Mouse (Mus musculus) neural tube, embryonic 14.5 days (tissue): Measurements from ENCODE around the gene Cnnm3. TPM values are rescaled to one million over a fixed set of nuclear protein-coding genes. Genes with fewer than 3 reads are reported as not detected.

Experiments
- ATAC-seq: fragments of 200-750 bp; cut with Nextera tagmentation; 2 replicates; pipeline ENCODE4 v1.8.0; 2017; ENCODE audit warnings: low read depth, mild to moderate bottlenecking, moderate TSS enrichment, moderate library complexity
- H3K27ac ChIP-seq: fragments of 300-500 bp; sonication (generic); 2 replicates; pipeline ENCODE4 v1.5.1; 2014; ENCODE audit warnings: low read depth, mild to moderate bottlenecking, control low read depth, low read length, moderate library complexity, mixed read lengths
- H3K27me3 ChIP-seq: fragments of 300-500 bp; sonication (generic); 2 replicates; pipeline ENCODE4 v1.6.1; 2014; ENCODE audit warnings: low read length; ENCODE audit not compliant: control insufficient read depth, insufficient read depth
- H3K36me3 ChIP-seq: fragments of 300-500 bp; sonication (generic); 2 replicates; pipeline ENCODE4 v1.6.1; 2014; ENCODE audit warnings: low read length, mixed read lengths; ENCODE audit not compliant: control insufficient read depth, insufficient read depth
- H3K4me1 ChIP-seq: fragments of 300-500 bp; sonication (generic); 2 replicates; pipeline ENCODE4 v1.6.1; 2014; ENCODE audit warnings: low read length; ENCODE audit not compliant: control insufficient read depth, insufficient read depth
- H3K4me2 ChIP-seq: fragments of 300-500 bp; sonication (generic); 2 replicates; pipeline ENCODE4 v1.6.1; 2014; ENCODE audit warnings: mild to moderate bottlenecking, low read depth, low read length, control low read depth
- H3K4me3 ChIP-seq: fragments of 300-500 bp; sonication (generic); 2 replicates; pipeline ENCODE4 v1.5.1; 2014; ENCODE audit warnings: low read depth, low read length, control low read depth, mixed read lengths
- H3K9ac ChIP-seq: fragments of 300-500 bp; sonication (generic); replicated peaks from 2 replicates; pipeline ENCODE4 v1.6.1; 2014; ENCODE audit warnings: low read depth, mild to moderate bottlenecking, control low read depth, low read length, mixed read lengths
- H3K9me3 ChIP-seq: fragments of 300-500 bp; sonication (generic); 2 replicates; pipeline ENCODE4 v1.6.1; 2016; ENCODE audit warnings: low read length; ENCODE audit not compliant: control insufficient read depth
- WGBS: fragments of 180-500 bp; shearing (Covaris S2); extraction: QIAGEN DNeasy Blood & Tissue Kit; methylation state at CpG from one replicate; pipeline ENCODE4 v1.1.7; 2014; 5-methylcytosine and 5-hydroxymethylcytosine counted together
- polyA plus RNA-seq: library from polyadenylated mRNA; unstranded; fragments of >200 nt; fragmentation: Nextera tagmentation; extraction: Ambion mirVana; gene quantifications from 2 replicates; pipeline ENCODE4 v1.2.1, GENCODE M21; 2014

Cnnm3 gene
- polyA plus RNA-seq, 1 experiment from 2014 or later = 9.4 TPM

DNA sequence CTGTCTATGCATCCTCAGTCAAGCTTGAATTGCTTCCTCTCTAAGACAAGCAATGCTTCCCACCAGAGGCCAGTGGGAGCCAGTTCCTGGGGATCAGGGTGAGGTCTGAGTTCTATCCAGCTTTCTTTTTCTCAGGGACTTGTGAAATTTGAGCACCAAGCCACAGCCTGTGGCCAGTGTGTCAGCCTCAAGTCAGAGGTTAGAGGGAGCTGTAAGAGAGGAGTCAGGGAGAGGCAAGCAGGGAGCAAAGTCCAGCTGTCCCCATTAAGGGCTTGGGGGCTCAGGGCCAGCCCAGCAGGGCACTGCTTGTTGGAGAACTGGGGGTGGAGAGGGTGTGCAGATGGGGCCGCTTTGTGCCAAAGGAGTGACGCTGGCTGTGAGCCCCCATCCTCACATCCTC, 51.5 kb downstream of the Cnnm3 start:
- Histone ChIP-seq H3K4me3 (no peak overlapping the region), H3K9me3 (no peaks in the 10 kb centered on the region), H3K4me1 (peaks cover 9% of the 10 kb centered on the region), H3K27ac (no peak overlapping the region), H3K4me2 (no peak overlapping the region), H3K36me3 (no peaks in the 10 kb centered on the region), H3K9ac (no peak overlapping the region), H3K27me3 (no peaks in the 10 kb centered on the region)
- ATAC-seq = no peak
- 89% methylated on average over 2 of the region's 2 CpGs for WGBS

DNA sequence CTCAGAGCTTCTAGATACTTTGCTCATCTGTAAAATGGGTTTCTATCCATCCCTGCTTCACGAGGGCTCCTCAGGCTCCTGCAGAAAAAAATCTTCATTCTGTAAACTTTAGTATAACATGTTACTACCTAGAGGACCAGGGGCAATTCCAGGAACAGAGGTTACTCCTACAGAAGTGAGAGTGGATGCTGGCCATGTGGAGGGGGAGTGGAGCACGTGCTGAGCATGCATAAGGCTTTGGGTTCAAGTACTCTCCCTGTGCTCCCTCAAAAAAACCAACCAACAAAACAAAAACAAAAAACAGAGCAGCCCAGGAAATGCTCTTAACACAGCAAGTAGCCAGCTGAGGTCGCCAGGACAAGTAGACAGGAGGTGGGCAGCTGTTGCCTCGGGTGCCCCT, 52.0 kb downstream of the Cnnm3 start:
- Histone ChIP-seq H3K27me3 (no peaks in the 10 kb centered on the region), H3K9me3 (no peaks in the 10 kb centered on the region), H3K4me3 (no peak overlapping the region), H3K4me2 (no peak overlapping the region), H3K36me3 (no peaks in the 10 kb centered on the region), H3K27ac (no peak overlapping the region), H3K4me1 (peaks cover 6% of the 10 kb centered on the region), H3K9ac (no peak overlapping the region)
- 54% methylated on average over 4 of the region's 4 CpGs for WGBS
- no peak for ATAC-seq

DNA sequence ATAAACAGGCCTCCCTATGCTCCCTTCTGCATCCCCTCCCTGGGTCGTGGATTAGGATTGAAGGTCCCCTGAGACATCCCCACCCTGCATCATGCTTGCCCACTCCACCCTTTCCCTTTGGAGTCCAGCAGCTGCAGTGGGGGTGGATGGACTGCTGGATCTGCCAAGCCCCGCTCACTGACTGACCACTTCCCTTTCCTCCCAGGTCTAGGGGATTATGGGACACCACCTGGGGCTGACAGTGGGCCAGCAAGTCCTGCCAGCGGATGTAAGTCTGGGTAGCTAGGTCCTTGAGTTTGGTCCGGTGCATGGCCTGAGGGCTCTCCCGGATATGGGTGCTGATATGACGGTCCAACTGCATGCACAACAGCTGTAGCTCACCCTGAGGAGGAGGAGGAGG, 52.4 kb downstream of the Cnnm3 start:
- ATAC-seq = no peak
- Histone ChIP-seq H3K4me3 (no peak overlapping the region), H3K9ac (no peak overlapping the region), H3K4me1 (peaks cover 1% of the 10 kb centered on the region), H3K4me2 (no peak overlapping the region), H3K27ac (no peak overlapping the region), H3K36me3 (no peaks in the 10 kb centered on the region), H3K9me3 (no peaks in the 10 kb centered on the region), H3K27me3 (no peaks in the 10 kb centered on the region)
- 77% methylated on average over 6 of the region's 6 CpGs for WGBS

DNA sequence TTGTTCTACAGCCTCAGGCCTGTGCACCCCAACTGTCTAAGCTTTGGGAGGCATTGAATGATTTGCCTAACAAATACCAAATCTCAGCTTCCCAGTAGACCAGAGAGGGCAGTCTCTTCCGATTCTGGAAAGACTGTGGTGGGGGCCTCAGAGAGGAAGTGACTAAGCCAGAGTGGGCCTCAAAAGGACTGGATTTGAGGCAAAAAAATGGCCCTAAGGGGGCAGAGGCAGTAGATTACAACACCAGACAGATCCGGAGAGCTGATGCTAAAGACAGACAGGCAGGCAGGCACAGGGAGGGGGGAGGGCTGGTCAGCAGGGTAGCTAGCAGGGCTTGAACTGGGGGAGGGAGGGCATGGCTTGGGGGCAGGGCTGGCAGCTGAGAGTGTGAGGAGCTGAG, 54.8 kb downstream of the Cnnm3 start:
- H3K27me3 ChIP-seq = no peaks in the 10 kb centered on the region
- H3K4me2 ChIP-seq = no peak overlapping the region
- no peaks in the 10 kb centered on the region for H3K9me3 ChIP-seq
- no peak overlapping the region for H3K27ac ChIP-seq
- no peak overlapping the region for H3K4me3 ChIP-seq
- no peak overlapping the region for H3K9ac ChIP-seq
- no peaks in the 10 kb centered on the region for H3K4me1 ChIP-seq
- ATAC-seq = no peak
- WGBS = 16% methylated on average over 2 of the region's 2 CpGs
- no peaks in the 10 kb centered on the region for H3K36me3 ChIP-seq

DNA sequence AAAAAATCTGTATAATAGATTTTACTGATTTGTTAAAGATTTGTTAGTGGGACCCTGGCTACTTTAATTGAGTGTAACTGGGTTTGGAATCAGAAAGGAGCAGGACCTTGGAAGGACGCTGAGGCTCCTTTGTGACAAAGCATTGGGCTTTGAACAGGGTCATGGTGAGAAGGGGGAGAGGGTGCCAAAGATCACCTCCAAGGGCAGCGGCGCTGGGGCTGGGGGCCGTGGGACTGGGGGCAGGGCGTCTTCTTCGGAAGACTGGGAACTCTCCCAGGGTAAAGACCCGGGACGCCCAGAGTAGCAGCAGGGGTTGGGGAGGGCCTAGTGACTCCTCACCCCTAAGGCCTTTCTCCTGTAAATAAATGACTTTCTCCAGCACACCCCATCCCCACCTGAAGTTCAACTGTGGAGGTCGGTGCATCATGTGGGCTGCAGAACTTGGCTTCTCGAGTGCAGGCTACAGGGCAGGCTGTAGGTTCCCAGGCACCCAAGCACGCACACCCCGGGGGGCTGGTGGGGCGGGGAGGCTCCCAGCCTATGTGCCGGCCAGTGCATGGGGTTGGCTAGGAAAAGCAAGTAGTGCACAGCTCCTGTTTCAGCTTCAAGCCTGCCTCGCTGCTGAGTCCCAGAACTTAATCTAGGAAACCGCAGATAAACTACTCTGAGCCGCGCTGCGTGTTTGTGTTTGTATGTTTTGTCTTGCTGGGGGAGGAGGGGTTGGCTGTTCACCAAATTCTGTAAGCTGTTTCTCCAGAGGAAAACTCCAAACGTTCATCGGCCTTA, 56.3 kb downstream of the Cnnm3 start:
- H3K27ac ChIP-seq = no peak overlapping the region
- WGBS = 51% methylated on average over 21 of the region's 21 CpGs
- no peak overlapping the region for H3K9ac ChIP-seq
- H3K27me3 ChIP-seq = no peaks in the 10 kb centered on the region
- no peak for ATAC-seq
- H3K36me3 ChIP-seq = no peaks in the 10 kb centered on the region
- no peak overlapping the region for H3K4me2 ChIP-seq
- H3K4me1 ChIP-seq = no peaks in the 10 kb centered on the region
- no peaks in the 10 kb centered on the region for H3K9me3 ChIP-seq
- H3K4me3 ChIP-seq = no peak overlapping the region

DNA sequence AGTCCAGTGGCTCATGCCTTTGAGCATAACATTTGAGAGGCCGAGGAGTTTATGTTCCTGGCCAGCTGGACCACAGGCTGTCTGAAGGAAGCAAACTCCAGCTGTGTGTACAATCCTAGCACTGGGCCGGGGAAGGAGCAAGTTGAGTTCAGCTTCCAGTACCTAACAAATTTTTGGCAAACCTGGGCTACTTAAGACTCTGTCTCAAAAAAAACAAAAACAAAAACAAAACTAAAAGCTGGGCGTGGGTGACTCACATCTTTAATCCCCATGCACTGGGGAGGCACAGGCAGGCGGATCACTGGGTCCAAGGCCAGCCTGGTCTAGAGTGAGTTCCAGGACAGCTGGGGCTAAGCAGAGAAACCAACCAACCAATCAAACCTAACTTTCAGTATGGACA, 57.1 kb downstream of the Cnnm3 start:
- Histone ChIP-seq H3K27ac (no peak overlapping the region), H3K9me3 (no peaks in the 10 kb centered on the region), H3K27me3 (no peaks in the 10 kb centered on the region), H3K4me1 (no peaks in the 10 kb centered on the region), H3K9ac (no peak overlapping the region), H3K4me2 (no peak overlapping the region), H3K4me3 (no peak overlapping the region), H3K36me3 (no peaks in the 10 kb centered on the region)
- ATAC-seq = no peak
- 81% methylated on average over 4 of the region's 4 CpGs for WGBS

DNA sequence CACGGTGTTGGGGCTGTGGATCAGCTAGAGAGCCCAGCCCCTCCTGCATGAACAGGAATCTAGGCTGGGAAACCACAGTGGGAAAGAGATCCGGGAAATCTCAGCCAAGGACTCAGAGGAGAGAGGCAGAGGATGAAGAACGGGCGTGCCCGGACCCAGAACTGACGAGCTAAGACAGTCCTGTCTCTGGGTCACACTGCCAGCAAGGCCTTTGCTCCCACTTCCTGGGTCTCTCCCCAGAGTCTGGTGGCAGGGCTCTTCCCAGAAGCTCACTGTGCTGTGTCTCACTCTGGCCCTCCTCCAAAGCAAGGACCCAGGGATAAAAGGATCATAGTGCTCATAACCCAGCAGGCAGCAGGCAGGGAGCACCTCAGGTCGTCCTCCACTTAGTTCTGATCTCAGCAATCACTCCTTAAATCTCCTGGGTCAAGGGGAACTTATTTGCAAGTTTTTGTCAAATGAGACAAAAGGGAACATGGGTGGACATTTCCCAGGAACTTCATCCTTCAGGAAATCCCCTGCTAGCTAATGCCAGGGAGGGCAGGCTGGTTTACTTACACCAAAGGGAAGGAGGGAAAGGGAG, 58.1 kb downstream of the Cnnm3 start:
- Histone ChIP-seq H3K36me3 (no peaks in the 10 kb centered on the region), H3K27me3 (no peaks in the 10 kb centered on the region), H3K4me1 (no peaks in the 10 kb centered on the region), H3K4me2 (no peak overlapping the region), H3K9ac (no peak overlapping the region), H3K4me3 (no peak overlapping the region), H3K9me3 (no peaks in the 10 kb centered on the region), H3K27ac (no peak overlapping the region)
- ATAC-seq = no peak
- 47% methylated on average over 7 of the region's 7 CpGs for WGBS

DNA sequence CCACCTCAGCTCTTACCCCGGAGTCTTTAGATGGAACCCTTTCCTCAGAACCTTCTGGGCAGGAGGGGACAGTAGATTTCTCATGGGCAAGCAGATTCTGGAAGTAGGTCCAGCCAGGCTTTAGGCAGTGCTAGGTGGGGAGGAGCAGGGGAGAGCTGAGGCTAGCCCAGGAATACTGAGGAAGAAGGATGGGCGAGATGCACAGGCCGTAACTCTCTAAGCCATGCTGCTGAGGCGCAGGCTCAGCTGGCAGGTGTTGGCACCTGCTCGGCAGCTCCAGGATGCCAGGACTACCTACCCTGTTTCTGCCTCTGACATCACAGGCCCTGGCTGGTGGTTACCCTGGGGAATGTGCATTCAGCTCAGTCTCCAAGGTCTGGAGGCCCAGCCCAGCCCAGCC, 58.7 kb downstream of the Cnnm3 start:
- WGBS = 77% methylated on average over 5 of the region's 5 CpGs
- Histone ChIP-seq H3K4me2 (no peak overlapping the region), H3K4me3 (no peak overlapping the region), H3K4me1 (no peaks in the 10 kb centered on the region), H3K27me3 (no peaks in the 10 kb centered on the region), H3K9ac (no peak overlapping the region), H3K27ac (no peak overlapping the region), H3K9me3 (no peaks in the 10 kb centered on the region), H3K36me3 (no peaks in the 10 kb centered on the region)
- no peak for ATAC-seq

DNA sequence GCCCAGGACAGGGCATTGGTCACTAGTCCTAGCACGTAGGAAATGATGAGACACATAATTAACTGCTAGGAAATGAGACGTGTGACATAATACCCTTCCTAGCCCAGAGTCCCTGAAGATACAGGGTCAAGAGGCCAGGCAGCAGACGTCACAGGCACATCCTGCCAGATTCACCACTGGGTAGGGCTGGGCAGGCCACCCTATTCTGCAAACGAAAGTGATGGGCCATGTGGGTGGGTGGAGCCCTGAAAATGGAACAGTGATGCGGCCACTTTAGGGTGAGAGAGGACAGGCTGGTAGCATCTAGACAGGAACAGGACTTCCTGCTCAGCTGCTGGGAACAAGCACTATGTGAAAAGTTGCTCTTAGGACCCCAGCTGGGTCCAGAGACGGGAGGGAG, 60.0 kb downstream of the Cnnm3 start:
- ATAC-seq = no peak
- H3K27ac ChIP-seq = no peak overlapping the region
- no peak overlapping the region for H3K4me2 ChIP-seq
- H3K4me1 ChIP-seq = no peaks in the 10 kb centered on the region
- no peaks in the 10 kb centered on the region for H3K9me3 ChIP-seq
- no peaks in the 10 kb centered on the region for H3K27me3 ChIP-seq
- no peak overlapping the region for H3K9ac ChIP-seq
- 54% methylated on average over 6 of the region's 6 CpGs for WGBS
- no peak overlapping the region for H3K4me3 ChIP-seq
- no peaks in the 10 kb centered on the region for H3K36me3 ChIP-seq
